Mouse (Mus musculus) embryonic fibroblast, embryonic 13.5 days (primary cell): Measurements from ENCODE around the gene Mrpl45.

ENCODE experiments used
- CTCF ChIP-seq: IDR thresholded peaks from 2 replicates; pipeline ENCODE4 v1.5.1; 2011; ENCODE audit warnings: mild to moderate bottlenecking, control low read depth, low read length, moderate library complexity, borderline replicate concordance; ENCODE audit not compliant: insufficient read depth
- POLR2A ChIP-seq: IDR thresholded peaks from 2 replicates; pipeline ENCODE4 v1.6.1; 2011; ENCODE audit warnings: low read depth, mild to moderate bottlenecking, control low read depth, low read length, moderate library complexity

- TF ChIP-seq CTCF (no peak), POLR2A (no peak)
Measured at GRCm38 (mm10) chr11:97346383-97346782, 30.9 kb downstream of the Mrpl45 start.
